Mouse (Mus musculus): ENCODE results near the gene Zar1l.

The Zar1l gene

DNA sequence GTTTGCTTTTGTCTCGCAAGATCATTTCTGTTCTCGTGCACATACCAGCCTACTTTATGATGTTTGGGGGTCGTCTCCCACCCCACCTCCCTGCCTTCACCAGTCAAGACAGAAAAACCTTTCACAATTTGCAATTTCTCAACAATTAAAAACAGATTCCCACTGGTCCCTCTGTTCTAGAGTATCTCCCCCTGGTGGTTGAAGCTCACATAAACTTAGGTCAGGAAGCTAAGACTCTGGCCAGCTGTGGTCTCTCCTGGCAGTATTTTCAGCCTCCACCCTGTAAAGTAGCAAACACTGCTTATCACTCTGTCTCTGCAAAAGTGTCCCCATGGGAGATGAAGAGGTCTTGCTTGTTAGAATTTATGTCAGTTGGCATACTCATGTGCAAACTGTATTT, 32.8 kb downstream of the Zar1l start:
- DNase-seq (ENCODE audit: low spot score in 2 of 2): no peak

DNA sequence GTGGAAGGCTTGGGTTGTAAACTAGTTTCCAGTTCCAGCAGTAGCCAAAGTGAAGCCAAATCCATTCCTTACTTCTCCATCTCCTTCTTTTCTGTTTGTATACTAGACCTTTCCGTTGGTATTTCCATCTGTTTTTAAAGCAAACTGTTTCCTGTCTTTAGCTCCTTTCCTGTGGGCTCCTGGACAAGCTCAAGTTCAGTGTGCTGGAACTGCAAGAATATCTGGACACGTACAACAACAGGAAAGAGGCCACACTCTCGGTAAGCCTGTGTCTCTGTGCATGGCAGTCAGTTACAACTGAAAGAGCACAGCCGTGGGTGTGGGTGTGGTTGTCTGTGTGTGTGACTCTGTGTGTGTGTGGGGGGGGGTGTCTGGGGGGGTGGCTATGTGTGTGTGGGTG, 39.4 kb downstream of the Zar1l start:
- DNase-seq (ENCODE audit: low spot score in 2 of 2): no peak

DNA sequence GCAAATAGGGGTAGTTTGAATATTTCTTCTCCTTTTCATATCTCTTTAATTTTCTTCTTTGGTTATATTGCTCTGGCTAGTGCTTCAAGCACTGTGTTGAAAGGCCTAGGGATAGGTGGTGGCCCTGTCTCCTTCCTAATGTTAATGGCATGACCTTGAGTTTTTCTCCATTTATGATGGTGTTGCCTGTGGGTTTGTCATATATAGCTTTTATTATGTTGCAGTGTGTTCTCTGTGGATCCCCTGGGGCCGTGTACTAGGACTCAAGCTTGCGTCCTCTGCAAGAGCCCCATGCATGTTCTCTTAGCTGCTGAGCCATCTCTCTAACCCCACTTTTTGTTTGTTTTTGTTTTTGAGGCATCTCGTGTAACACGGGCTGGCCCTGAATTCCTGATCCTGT, 40.6 kb downstream of the Zar1l start:
- DNase-seq (ENCODE audit: low spot score in 2 of 2): no peak

DNA sequence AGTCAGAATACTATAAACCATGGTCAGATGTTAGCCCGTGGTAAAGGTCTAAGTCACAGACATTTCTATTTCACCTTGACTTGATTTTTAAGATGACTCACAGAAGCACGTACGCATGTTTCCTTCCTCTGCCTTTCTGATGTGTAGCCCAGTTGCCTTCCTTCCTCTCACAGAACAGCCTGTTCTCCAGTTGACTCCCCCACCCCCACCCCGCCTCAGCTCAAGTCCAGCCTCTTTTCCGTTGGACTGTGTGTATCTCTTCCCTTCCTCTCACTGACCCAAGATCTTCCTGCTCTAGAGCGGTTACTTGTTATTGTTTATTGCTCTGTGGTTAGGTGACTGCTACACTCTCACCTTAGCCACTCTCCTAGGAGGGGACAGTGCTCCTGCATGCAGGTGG, 49.5 kb downstream of the Zar1l start:
- no peak for DNase-seq (ENCODE audit: low spot score in 2 of 2)

DNA sequence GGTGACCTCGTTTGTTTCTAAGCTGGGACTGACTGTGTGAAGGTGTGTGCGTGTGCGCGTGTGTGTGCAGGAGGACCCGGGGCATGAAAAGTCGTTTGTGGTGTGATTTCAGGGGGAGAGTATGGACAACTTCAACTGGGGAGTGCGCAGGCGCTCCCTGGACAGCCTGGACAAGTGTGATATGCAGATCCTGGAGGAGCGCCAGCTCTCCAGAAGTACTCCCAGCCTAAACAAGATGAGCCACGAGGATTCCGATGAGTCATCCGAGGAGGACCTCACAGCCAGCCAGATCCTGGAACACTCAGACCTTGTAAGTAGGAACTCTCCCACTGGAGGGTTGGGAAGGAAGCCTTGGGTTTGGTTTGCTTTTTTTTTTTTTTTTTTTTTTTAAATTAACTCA, 51.8 kb downstream of the Zar1l start:
- DNase-seq (ENCODE audit: low spot score in 2 of 2): no peak

DNA sequence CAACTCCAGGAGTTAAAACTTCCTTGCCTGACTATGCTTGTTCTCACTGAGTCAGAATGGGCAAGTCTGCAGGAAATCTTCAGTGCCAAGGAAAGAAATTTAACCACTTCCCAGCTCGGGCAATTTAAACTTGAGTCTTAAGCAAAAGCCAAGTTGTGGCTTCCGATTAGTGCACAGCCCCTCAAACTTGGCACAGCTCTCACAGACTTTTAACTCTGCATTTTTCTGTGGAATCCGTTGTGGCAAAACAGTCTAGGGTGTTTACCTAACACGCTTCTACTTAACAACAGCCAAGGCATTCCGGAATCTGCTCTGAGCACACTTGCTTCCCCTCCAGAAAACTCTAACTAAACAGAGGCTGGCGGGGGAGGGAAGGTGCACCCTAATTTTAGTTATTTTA, 52.7 kb downstream of the Zar1l start:
- DNase-seq (ENCODE audit: low spot score in 2 of 2): no peak

DNA sequence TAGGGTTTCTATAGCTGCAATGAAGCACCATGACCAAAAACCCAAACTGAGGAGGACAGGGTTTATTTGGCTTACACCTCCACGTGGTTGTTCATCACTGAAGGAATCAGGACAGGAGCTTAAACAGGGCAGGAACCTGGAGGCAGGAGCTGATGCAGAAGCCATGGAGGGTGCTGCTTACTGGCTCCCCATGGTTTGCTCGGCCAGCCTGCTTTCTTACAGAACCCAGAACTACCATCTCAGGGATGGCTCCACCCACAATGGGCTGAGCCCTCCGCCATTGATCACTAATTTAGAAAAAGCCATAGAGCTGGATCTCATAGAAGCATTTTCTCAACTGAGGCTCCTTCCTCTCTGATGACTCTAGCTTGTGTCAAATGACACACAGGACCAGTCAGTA, 53.2 kb downstream of the Zar1l start:
- no peak for DNase-seq (ENCODE audit: low spot score in 2 of 2)

DNA sequence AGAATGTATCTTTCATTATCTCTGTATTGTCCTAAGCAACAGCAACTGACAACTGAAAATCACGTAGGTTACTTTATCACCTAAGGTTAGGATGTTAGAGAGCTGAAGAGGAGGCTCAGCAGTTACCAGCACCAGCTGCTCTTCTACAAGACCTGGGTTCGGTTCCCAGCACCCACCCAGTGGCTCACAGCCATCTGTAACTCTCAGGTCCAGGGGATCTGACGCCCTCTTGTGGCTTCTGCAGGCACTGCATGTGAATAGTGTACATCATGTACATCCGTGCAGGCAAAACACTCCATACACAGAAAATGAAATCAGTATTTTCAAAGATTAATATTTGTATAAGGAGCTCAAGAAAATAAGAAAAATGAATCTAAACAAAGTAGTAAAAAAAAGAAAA, 58.2 kb downstream of the Zar1l start:
- DNase-seq (ENCODE audit: low spot score in 2 of 2): no peak

DNA sequence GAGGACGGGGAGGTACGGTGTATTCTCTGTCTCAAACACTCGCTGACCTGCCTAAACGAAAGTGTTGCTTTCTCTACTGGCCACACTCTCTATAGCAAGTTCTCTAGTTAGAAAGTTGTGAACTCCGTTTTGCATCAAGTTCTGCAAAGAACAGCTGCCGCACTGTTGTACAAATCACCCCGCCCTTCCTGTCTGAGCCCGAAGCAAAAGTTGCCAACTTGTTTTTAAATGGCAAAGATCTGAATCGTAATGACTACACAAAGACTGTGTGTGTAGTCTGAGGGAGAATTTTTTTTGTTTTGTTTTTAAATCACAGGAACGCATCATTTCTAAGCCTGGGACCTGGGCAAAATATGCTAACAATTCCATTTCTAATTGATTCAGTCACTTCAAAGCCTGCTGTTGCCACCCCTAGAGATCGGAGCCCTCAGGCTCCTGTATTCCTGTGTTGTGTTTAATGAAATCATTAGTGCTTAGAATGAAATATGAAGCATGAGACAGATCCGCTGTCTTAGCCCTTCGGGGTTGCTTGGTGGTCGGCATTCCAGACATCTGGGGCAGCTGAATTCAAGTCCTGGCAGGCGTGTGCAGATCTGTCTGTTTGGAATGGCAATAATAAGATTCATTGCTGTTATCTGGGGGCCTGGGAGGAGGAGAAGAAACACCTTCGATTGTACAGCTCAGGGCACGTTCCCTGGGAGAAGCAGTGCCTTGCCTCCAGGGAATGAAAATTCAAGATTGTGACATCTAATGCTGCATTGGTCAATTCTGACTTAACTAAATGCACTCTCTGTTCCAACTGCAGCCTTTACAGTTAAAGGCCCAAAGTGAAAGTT, 59.8 kb downstream of the Zar1l start:
- no peak for DNase-seq (ENCODE audit: low spot score in 2 of 2)

DNA sequence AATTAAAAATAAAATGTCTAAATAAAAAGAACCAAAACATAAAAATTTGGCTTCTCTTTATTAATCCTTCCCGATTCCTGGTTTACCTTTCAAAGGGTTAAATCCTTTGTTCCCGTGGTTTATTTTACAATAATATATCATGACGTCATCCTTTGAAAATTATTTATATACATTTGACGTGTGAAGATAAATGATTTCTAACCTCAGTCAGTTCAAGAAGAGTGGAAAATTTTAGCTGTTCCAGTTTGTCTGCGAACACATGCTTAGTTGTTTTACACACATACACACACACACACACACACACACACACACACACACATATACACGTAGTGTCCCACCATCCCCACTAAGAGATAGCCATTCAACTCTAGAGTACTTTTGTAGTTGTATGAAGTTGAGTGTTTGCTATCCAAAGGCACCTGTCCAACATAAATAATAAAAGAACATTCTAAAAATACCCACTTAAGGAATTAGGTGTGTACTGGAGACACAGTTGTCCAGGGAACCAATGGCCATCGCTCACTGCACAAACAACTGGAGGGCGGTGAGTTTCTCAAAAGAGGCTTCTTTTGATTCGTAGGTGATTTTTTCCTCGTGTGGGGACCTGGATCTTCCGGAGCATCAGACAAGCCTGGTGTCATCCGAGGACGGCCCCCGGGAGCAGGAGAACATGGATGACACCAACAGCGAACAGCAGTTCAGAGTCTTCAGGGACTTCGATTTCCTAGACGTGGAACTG, 60.6 kb downstream of the Zar1l start:
- no peak for DNase-seq (ENCODE audit: low spot score in 2 of 2)
